Mouse (Mus musculus) heart, postnatal 36 days (tissue): ENCODE measurements around the gene Terf2ip. TPM values are rescaled to one million over a fixed set of nuclear protein-coding genes. Genes with fewer than 3 reads are reported as not detected.

Experiments used
- DNase-seq, 2 experiments: peaks; one replicate each; pipeline ENCODE4 v3.0.0; 2021 to 2022
- intact Hi-C: fragments of 180-260 bp; cut with DNase I; formaldehyde crosslinking; loops from one replicate; pipeline ENCODE4 v1.15.1; 2025
- total RNA-seq, 2 experiments: library from RNA; stranded (reverse); gene quantifications; 2 replicates each; pipeline ENCODE4 v1.2.3; 2021

The Terf2ip gene
- total RNA-seq, 2 experiments from 2014 or later: 11.1 to 12.0 TPM

GRCm38 (mm10) chr8:112005601-112006000, 5.6 kb upstream of the Terf2ip start:
- no peak for DNase-seq
- intact Hi-C loops: no loop called here

- intact Hi-C loops: no loop called here
- no peak for DNase-seq
Observed at GRCm38 (mm10) chr8:112007669-112008068, 3.5 kb upstream of the Terf2ip start.

DNA sequence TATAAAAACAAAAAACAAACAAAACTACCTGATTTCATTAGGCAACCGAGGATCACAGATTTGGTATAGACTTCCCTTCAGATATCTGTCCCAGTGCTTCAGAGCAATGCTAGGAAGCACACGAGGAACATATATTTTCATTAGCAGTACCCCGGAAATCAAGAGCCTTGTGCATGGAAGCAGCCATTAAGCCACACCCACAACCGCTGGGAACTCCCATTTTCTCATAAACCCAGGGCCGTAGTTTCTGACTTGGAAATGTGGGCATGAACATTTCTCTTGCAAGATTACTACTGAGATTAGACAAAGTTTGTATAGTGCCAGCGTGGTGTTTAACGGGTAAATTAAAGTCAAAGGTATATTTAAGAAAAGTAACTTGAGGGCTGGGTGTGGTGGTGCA, 1.6 kb upstream of the Terf2ip start:
- intact Hi-C loops: no loop called here
- no peak for DNase-seq

GRCm38 (mm10) chr8:112011816-112012242, 631 bp downstream of the Terf2ip start:
- peak in 1 of 2 experiments; percentile 31 for DNase-seq
- intact Hi-C loops: loop anchor here (2.0 kb wide), 1 partner anchor 19 kb away; the partner anchor contains the start of gene Adat1

DNA sequence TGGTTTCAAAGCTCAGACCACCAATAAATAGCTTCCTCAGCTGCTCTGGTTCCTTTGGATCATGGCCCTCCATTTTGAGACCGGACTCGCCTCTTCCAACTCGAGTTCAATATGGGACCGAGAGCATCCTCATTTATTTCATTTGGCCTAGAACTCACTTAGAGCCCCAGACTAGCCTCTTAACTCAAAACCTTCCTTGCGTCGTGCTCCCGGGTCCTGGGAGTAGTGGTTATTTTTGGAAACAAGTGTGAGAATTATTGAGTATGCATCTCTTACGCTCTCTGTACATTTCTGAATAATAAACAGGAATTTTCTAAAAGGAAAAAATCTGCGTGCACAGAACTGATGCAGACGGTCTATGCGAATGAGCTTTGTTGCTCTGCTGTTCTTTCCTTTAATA, 3.7 kb downstream of the Terf2ip start, which contains the start of gene Gm6793:
TSS of gene Gm6793 (minus strand) at position 101 of the 400 bp plus-strand sequence.
- DNase-seq: no peak
- intact Hi-C loops: no loop called here

DNA sequence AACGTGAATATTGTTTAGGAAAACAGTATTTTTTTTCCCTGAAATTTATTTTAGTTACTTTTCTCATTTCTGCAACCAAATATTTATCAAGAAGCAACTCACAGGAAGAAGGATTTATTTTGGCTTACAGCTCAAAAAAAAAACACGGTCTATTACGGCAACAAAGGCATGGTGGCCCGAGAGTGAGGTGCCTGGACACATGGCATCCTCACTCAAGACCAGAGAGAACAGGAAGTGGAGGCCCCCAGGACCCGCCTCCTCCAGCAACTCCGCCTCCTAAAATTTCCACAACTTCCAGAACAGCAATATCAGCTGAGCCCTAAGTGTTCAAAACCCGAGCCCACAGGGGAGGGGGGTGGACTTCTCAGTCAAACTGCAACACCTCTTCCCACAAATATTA, 18.3 kb downstream of the Terf2ip start:
- intact Hi-C loops: no loop called here
- DNase-seq: no peak

DNA sequence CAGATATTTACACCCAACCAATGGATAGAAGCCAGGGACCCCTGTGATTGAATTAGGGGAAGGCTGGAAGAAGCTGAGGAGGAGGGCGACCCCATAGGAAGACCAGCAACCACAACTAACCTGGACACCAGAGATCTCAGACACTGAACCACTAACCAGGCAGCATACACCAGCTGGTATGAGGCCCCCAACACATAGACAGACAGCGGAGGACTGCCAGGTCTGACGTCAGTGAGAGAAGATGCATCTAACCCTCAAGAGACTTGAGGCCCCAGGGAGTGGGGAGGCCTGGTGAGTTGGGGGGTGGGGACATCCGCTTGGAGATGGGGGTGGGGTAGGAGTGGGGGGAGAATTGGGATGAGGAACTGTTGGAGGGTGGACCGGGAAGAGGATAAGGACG, 19.5 kb downstream of the Terf2ip start:
- intact Hi-C loops: no loop called here
- DNase-seq: no peak

DNA sequence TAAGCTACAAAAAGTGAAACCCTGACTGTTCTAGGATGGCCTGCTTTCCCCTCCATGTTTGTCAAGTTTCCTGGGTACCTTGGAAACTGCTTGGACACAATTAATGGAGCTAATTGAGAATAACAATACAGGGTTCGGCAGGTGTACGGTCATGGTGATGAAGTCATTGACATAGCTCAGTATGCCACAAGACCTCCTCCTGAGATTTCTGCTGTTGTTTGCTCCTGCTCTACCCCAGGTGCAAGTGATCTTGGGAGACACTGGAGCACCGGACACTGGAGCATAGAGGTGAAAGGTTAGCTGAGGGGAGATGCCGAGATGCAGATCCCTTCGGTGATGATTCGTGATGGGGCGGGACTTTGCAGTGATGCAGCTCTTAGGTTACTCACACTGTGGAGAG, 21.9 kb downstream of the Terf2ip start:
- intact Hi-C loops: no loop called here
- DNase-seq: no peak

DNA sequence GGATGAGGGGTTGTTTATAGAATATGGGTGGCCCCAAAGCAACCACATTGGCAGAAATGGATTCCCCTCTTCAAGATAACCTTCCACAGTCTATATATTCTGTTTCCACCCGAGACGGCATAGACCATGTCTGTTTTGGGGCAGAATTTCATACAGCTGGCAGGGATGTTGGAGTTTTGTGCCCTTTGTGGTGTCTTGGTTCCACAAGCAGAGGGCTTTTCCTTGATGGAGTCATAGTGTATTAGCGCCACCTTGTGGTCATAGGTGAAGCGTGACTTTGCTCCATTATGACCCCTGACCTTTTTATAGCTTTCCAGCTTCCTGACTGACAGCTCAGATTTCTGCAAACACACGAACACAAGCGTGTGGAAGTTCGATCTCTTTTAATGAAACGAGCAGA, 23.4 kb downstream of the Terf2ip start:
- intact Hi-C loops: loop anchor here (2.0 kb wide), 1 partner anchor 154 kb away; no protein-coding TSS in a partner anchor
- DNase-seq: peak; percentile 9 to 17

GRCm38 (mm10) chr8:112037521-112037920, 26.3 kb downstream of the Terf2ip start:
- DNase-seq: no peak
- intact Hi-C loops: no loop called here

- intact Hi-C loops: loop anchor here (5.0 kb wide), 2 partner anchors 927 to 1587 kb away; no protein-coding TSS in a partner anchor
- no peak for DNase-seq
Observed at GRCm38 (mm10) chr8:112045182-112045581, 34.0 kb downstream of the Terf2ip start.

DNA sequence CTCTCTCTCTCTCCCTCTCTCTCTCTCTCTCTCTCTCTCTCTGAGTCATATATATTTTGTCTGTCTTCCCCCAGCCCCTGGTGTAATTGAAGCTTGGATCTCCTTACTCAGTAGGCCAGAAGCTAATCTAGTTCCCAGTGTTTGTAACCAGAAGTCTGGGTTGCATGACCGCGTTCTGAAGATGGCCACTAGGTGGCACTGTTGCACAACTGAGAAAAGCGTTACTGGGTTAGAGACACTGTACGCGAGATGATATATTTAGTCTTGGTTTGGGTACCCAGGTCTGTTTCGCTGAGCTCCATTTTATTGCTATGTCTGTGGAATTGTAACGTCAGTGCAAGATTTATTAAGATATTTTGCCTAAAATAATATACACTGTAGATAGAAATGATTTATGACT, 34.7 kb downstream of the Terf2ip start:
- peak; percentile 70 to 82 for DNase-seq
- intact Hi-C loops: loop anchor here (5.0 kb wide), 2 partner anchors 926 to 1586 kb away; no protein-coding TSS in a partner anchor

DNA sequence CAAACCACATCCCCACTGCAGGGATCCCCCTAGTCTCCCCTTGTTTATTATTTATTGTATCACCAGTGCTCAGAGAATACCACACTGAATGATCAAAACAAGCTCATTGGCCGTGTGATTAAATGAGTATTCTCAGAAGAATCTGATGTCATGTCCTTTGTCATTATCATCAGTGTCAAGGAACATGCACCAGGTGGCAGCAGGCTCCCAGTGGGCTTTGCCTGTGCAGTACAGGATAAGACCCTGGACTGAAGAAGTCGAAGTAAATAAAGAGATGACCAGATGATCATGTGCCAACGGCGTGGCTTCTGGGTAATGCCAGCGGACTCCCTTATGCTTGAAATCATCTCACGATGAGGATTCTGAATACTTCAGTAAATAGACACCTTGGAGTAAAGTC, 37.1 kb downstream of the Terf2ip start:
- intact Hi-C loops: loop anchor here (5.0 kb wide), 2 partner anchors 924 to 1584 kb away; no protein-coding TSS in a partner anchor
- DNase-seq: no peak

DNA sequence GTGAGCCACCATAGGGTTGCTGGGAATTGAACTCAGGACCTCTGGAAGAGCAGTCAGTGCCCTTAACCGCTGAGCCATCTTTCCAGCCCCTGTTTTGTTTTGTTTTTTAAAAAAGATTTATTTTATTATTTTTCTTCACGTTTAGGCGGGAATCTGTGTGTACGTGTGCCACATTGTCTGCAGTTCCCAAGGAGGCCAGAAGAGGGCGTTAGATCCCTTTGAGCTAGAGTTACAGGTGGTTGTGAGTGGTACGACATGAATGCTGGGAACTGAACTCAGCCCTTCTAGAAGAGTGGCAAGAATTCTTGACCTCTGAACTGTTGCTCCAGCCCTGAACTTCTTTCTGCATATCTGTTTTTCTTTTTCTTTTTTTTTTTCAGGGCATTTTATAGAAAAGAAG, 38.8 kb downstream of the Terf2ip start:
- intact Hi-C loops: loop anchor here (5.0 kb wide), 2 partner anchors 922 to 1582 kb away; no protein-coding TSS in a partner anchor
- no peak for DNase-seq

DNA sequence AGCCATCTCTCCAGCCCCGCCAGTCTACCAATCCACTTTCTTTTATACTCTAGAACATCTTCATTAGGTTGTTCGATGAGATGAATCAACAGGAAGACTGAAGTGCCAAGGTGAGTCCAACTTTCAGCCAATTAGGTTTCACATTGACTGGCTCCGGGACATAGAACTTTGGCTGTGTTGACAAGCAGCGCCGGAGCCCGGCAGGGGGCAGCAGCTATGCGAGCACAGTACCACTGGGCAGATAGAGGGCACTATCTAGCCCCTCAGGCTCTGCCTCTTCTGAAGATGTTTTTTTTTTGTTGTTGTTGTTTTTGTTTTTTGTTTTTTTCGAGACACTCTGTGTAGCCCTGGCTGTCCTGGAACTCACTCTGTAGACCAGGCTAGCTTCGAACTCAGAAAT, 40.3 kb downstream of the Terf2ip start:
- no peak for DNase-seq
- intact Hi-C loops: no loop called here

- intact Hi-C loops: no loop called here
- no peak for DNase-seq
Observed at GRCm38 (mm10) chr8:112054456-112054855, 43.3 kb downstream of the Terf2ip start.

DNA sequence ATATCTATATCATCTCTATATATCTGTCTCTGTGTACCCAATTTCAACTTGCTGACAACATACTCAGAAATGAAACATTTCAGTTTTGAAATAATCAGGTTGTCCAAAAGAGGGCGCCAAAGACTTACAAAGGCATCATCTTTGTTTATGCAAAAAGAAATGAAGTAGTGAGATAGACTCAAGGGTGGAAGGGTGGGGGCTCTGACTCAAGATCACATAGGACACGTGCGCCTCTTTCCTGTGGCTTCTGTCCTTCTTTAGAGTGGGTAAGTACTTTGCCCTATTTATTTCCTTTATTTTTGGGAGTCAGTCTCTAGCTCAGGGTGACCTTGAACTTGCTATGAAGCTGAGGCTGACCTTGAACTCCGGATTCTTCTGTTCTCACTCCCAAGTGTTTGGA, 50.2 kb downstream of the Terf2ip start:
- intact Hi-C loops: loop anchor here (2.0 to 5.0 kb wide), 2 partner anchors 911 to 1571 kb away; no protein-coding TSS in a partner anchor

More for the DNA sequence above, 50.2 kb downstream of the Terf2ip start:
- DNase-seq: peak; percentile 2 to 4

Other genes with a start within 250 kb of the Terf2ip start
- gene Cfdp1, start 157.1 kb upstream of the Terf2ip start, total RNA-seq: 10 to 100 TPM; 33.4 to 35.2 TPM
- gene Tmem170, start 134.6 kb upstream of the Terf2ip start, total RNA-seq: 1 to 10 TPM; 3.0 to 3.2 TPM
- gene Chst5, start 101.0 kb upstream of the Terf2ip start, total RNA-seq: not detected
- gene Tmem231, start 77.5 kb upstream of the Terf2ip start, total RNA-seq: 1 to 10 TPM; 1.3 to 2.6 TPM
- 100 to 1,000 TPM; 128 to 138 TPM for gene Gabarapl2, start 70.7 kb upstream of the Terf2ip start, total RNA-seq
- 1 to 10 TPM; 1.5 to 1.7 TPM for gene Adat1, start 19.1 kb upstream of the Terf2ip start, total RNA-seq
- gene Kars, start 75 bp upstream of the Terf2ip start, total RNA-seq: 100 to 1,000 TPM in 1 of 2 experiments, 10 to 100 TPM in 1; 99.8 to 106 TPM
- gene Gm6793, start 3.6 kb downstream of the Terf2ip start, total RNA-seq: not detected